Mouse (Mus musculus) ovary, postnatal 14 days (tissue): ENCODE data around the gene Phrf1.

ENCODE experiments used
- DNase-seq: peaks from one replicate; pipeline ENCODE4 v3.0.0; 2022; ENCODE audit warnings: low spot score

The Phrf1 gene

GRCm38 (mm10) chr7:141228279-141229067, at the start of gene Phrf1:
Gene Phrf1, plus strand, starts transcription at chr7:141228784.
- DNase-seq, result peak; percentile 96

- no peak for DNase-seq
Measured at GRCm38 (mm10) chr7:141188194-141188593, 40.4 kb upstream of the Phrf1 start.

- no peak for DNase-seq
Measured at GRCm38 (mm10) chr7:141188733-141189132, 39.9 kb upstream of the Phrf1 start.

GRCm38 (mm10) chr7:141190220-141190619, 38.4 kb upstream of the Phrf1 start:
- no peak for DNase-seq

- DNase-seq, result no peak
Measured at GRCm38 (mm10) chr7:141191036-141191435, 37.5 kb upstream of the Phrf1 start.

GRCm38 (mm10) chr7:141191796-141192685, 36.5 kb upstream of the Phrf1 start:
- DNase-seq, result no peak

- no peak for DNase-seq
Measured at GRCm38 (mm10) chr7:141192776-141193347, 35.7 kb upstream of the Phrf1 start.

GRCm38 (mm10) chr7:141193348-141193856, 35.2 kb upstream of the Phrf1 start:
- DNase-seq, result no peak

GRCm38 (mm10) chr7:141193948-141194347, 34.6 kb upstream of the Phrf1 start, which contains the start of the genes Hras and Lrrc56:
Gene Hras, minus strand, starts transcription at chr7:141194005.
Gene Lrrc56, plus strand, starts transcription at chr7:141194157.
- peak; percentile 96 for DNase-seq

GRCm38 (mm10) chr7:141194409-141194808, 34.2 kb upstream of the Phrf1 start:
- no peak for DNase-seq

GRCm38 (mm10) chr7:141194830-141195229, 33.8 kb upstream of the Phrf1 start:
- peak; percentile 89 for DNase-seq

GRCm38 (mm10) chr7:141195754-141196153, 32.8 kb upstream of the Phrf1 start:
- no peak for DNase-seq

GRCm38 (mm10) chr7:141196619-141197282, 31.8 kb upstream of the Phrf1 start:
- no peak for DNase-seq

- DNase-seq, result no peak
Measured at GRCm38 (mm10) chr7:141198121-141198520, 30.5 kb upstream of the Phrf1 start.

GRCm38 (mm10) chr7:141204546-141204945, 24.0 kb upstream of the Phrf1 start:
- DNase-seq, result no peak

- DNase-seq, result no peak
Measured at GRCm38 (mm10) chr7:141205504-141205903, 23.1 kb upstream of the Phrf1 start.

GRCm38 (mm10) chr7:141206182-141206937, 22.2 kb upstream of the Phrf1 start:
- no peak for DNase-seq

- DNase-seq, result no peak
Measured at GRCm38 (mm10) chr7:141209526-141209925, 19.1 kb upstream of the Phrf1 start.

GRCm38 (mm10) chr7:141210137-141210536, 18.4 kb upstream of the Phrf1 start:
- no peak for DNase-seq

GRCm38 (mm10) chr7:141210606-141211131, 17.9 kb upstream of the Phrf1 start:
- no peak for DNase-seq

GRCm38 (mm10) chr7:141213133-141213532, 15.5 kb upstream of the Phrf1 start:
- no peak for DNase-seq
